Mouse (Mus musculus) heart, postnatal 0 days (tissue): Measurements from ENCODE around the gene Asb15.

ENCODE experiments used
- CTCF ChIP-seq: IDR thresholded peaks from 2 replicates; pipeline ENCODE4 v1.5.1; 2016; ENCODE audit warnings: antibody characterized with exemption, control low read depth, low read depth
- EP300 ChIP-seq: IDR thresholded peaks from 2 replicates; pipeline ENCODE4 v1.6.1; 2016; ENCODE audit warnings: antibody characterized with exemption, low read depth

- TF ChIP-seq EP300 (no peak), CTCF (no peak)
These were observed 44.5 kb downstream of the Asb15 start for GRCm38 (mm10) chr6:24572431-24572830.
